Mouse (Mus musculus) urinary bladder, adult 18-20 months (tissue): ENCODE results near the gene Trmt112.

Experiments
- DNase-seq, 2 experiments: peaks; one replicate each; pipeline ENCODE4 v3.0.0; 2022; ENCODE audit warnings: low spot score in 2 of 2, mixed read lengths in 2 of 2

Trmt112 gene

GRCm38 (mm10) chr19:6948186-6948585 lies 38.7 kb downstream of the Trmt112 start:
- DNase-seq, result no peak

GRCm38 (mm10) chr19:6949532-6949931 lies 40.0 kb downstream of the Trmt112 start:
- DNase-seq, result no peak

DNA sequence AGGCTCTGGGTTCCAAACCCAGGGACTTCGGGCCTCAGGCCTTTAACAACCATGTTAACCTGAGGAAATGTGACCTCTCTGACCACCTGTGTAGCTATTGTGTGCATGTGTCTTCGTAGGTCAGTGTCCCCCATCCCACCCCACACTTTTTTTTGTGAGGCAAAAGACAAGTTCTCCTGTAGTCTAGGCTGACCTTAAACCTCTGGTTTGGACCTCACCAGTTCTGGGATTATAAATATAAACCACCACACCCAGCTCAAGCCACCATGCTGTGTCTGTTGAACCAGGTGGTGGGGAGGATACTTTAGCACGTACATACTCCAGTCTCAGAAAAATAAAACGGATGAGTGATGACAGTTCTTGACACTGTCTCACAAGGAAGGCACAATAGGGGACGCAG lies 40.5 kb downstream of the Trmt112 start:
- DNase-seq, result no peak

DNA sequence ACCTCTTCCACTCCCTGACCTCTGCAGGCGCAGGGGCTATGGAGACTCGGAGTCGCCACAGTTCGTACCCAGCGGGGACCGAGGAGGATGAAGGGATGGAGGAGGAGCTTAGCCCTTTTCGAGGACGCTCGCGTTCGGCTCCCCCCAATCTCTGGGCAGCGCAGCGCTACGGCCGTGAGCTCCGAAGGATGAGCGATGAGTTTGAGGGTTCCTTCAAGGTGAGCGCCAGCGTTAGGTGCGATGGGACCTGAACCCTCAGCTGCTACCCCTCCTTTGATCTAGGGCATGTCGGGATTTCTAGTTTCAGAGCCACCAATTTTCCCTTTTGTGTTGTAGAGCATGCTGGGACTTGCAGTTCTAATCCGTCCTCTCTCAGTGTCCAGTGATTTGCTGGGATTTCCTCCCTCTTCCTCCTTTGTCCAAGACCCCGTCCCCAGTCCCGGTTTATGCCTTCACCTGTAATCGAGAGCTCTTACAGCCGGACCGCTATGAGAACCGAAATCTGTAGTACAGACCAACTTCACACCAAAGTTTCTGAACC lies 41.2 kb downstream of the Trmt112 start:
- peak; percentile 41 to 66 for DNase-seq

GRCm38 (mm10) chr19:6951381-6951968 lies 42.0 kb downstream of the Trmt112 start:
- peak; percentile 88 to 95 for DNase-seq

GRCm38 (mm10) chr19:6951994-6952711 lies 42.7 kb downstream of the Trmt112 start:
- DNase-seq, result peak; percentile 78 to 79

GRCm38 (mm10) chr19:6952712-6953037 lies 43.2 kb downstream of the Trmt112 start:
- peak; percentile 60 to 79 for DNase-seq

DNA sequence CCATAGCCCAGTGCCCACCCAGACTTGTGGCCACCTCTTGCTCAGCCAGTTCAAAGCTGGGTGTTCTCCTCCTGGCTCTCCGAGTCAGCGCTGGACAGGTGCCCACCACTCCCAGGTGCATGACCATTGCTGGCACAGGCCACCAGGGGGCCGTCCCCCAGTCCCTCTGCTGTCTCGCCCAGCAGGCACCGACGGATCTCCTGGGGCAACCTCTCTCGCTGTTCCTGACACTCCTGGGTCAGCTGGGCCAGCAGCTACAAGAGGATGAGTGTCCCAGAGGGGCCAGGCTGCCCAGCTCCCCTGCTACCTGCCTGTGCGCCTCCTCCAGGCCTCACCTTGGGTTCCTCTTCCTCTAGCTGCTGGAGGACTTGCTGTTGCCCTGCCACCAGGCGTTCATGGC lies 44.5 kb downstream of the Trmt112 start:
- peak in 1 of 2 experiments; percentile 32 for DNase-seq

DNA sequence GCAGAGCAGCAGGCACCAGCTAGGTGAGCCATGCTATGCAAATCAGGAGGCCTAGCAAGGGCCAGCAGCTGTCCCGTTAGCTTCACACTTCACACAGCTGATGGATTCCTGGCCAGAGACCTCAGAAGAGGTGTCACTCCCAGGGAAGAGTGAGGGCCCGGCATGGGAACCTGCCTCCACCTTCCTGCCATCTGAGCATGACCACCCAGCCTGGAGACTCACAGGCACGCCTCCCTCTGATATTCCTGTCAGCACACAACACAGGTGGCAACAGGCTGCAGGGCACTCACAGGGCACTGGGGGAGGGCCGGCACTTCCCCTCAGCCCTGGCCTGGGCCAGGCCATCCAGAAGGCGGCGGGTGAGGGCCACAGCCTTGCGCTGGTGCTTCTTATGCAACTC lies 45.9 kb downstream of the Trmt112 start:
- no peak for DNase-seq

DNA sequence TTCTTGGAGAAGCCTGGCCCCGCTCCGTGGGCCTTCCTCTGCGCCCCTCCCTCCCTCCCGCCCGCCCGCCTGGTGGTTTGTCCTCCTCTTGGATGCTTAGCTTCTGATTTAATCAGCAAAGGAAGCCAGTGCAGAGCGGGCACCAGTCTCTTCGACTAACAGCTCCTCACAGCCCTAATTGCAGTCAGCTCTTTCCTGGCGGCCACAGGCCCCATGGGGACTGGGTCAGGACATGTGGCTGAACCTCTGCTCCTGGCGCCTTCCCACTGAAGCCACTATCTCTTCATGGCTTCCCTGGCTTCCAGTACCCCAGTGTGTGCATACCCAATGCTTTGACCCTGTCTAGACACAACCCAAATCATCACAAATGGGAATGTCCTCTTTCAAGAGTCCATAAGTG lies 47.0 kb downstream of the Trmt112 start:
- no peak for DNase-seq
